Mouse (Mus musculus): ENCODE data around the gene Ubr3.

DNA sequence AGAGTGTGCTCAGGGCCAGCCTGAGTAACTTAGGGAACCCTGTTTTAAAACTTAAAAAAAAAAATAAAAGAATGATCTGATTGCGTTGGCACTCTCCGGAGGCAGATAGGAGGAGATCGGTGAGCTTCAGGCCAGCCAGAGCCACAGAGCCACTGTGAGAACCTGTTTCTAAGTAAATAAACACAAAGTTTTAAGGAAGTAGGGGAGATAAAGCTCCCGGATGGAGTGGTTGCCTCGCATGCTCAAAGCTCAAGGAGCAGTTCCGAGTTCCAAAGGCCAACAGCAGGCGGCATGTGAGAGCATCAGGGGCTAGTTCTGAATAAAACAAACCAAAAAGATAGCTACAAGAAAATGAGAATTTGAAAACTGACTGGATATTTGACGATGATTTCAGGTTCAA lies 40.7 kb upstream of the Ubr3 start:
- no peak for TF ChIP-seq POLR2A (IDR thresholded peaks at IDR 0.05; ENCODE audit: extremely low read depth, insufficient read depth, low read length)
- TF ChIP-seq CTCF (IDR thresholded peaks at IDR 0.05; ENCODE audit: low read depth, low read length) = peak; percentile 53
